Mouse (Mus musculus) gastrocnemius, postnatal 4 days (tissue): ENCODE data around the gene Arntl2. TPM values are rescaled to one million over a fixed set of nuclear protein-coding genes. Genes with fewer than 3 reads are reported as not detected.
"Not testable (repeated sequence)": the region's sequence is repeated elsewhere in the genome, so short reads cannot be mapped to it uniquely, and the experiment has no call there.

ENCODE experiments used
- DNase-seq, 2 experiments: peaks; one replicate each; pipeline ENCODE4 v3.0.0; 2021 to 2022; ENCODE audit warnings: low spot score in 2 of 2, mixed read lengths in 2 of 2
- total RNA-seq, 2 experiments: library from RNA; stranded (reverse); gene quantifications; 2 replicates each; pipeline ENCODE4 v1.2.3; 2021

The Arntl2 gene
- total RNA-seq, 2 experiments from 2014 or later: 1.3 to 2.9 TPM

GRCm38 (mm10) chr6:146847402-146847801 lies 51.5 kb downstream of the Arntl2 start:
- DNase-seq: no peak

GRCm38 (mm10) chr6:146848281-146848680 lies 52.4 kb downstream of the Arntl2 start:
- no peak for DNase-seq

GRCm38 (mm10) chr6:146850050-146850449 lies 54.2 kb downstream of the Arntl2 start, which contains the start of gene Smco2:
Gene Smco2 (plus strand): TSS chr6:146850104.
- DNase-seq: no peak

- no peak for DNase-seq
Measured at GRCm38 (mm10) chr6:146851916-146852315, 56.1 kb downstream of the Arntl2 start.

- DNase-seq: no peak
Measured at GRCm38 (mm10) chr6:146852739-146853138, 56.9 kb downstream of the Arntl2 start.

- DNase-seq: no peak
Measured at GRCm38 (mm10) chr6:146855185-146855584, 59.3 kb downstream of the Arntl2 start.

GRCm38 (mm10) chr6:146857386-146857785 lies 61.5 kb downstream of the Arntl2 start:
- no peak for DNase-seq

- no peak for DNase-seq
Measured at GRCm38 (mm10) chr6:146863154-146863553, 67.3 kb downstream of the Arntl2 start.

- DNase-seq: not testable (repeated sequence)
Measured at GRCm38 (mm10) chr6:146864370-146864769, 68.5 kb downstream of the Arntl2 start.

GRCm38 (mm10) chr6:146865701-146866100 lies 69.8 kb downstream of the Arntl2 start:
- DNase-seq: no peak

GRCm38 (mm10) chr6:146871975-146872374 lies 76.1 kb downstream of the Arntl2 start:
- DNase-seq: no peak

GRCm38 (mm10) chr6:146874415-146874814 lies 78.6 kb downstream of the Arntl2 start:
- no peak for DNase-seq

GRCm38 (mm10) chr6:146876820-146877219 lies 81.0 kb downstream of the Arntl2 start:
- DNase-seq: no peak

- no peak for DNase-seq
Measured at GRCm38 (mm10) chr6:146877425-146878045, 81.7 kb downstream of the Arntl2 start.

GRCm38 (mm10) chr6:146878926-146879325 lies 83.1 kb downstream of the Arntl2 start:
- DNase-seq: no peak

GRCm38 (mm10) chr6:146879856-146880255 lies 84.0 kb downstream of the Arntl2 start:
- DNase-seq: no peak

- no peak for DNase-seq
Measured at GRCm38 (mm10) chr6:146880296-146880695, 84.4 kb downstream of the Arntl2 start.

- no peak for DNase-seq
Measured at GRCm38 (mm10) chr6:146881896-146882770, 86.3 kb downstream of the Arntl2 start.
